Mouse (Mus musculus): ENCODE measurements around the gene Mccc2.
"Not testable (repeated sequence)": the region's sequence is repeated elsewhere in the genome, so short reads cannot be mapped to it uniquely, and the experiment has no call there.

The Mccc2 gene

DNA sequence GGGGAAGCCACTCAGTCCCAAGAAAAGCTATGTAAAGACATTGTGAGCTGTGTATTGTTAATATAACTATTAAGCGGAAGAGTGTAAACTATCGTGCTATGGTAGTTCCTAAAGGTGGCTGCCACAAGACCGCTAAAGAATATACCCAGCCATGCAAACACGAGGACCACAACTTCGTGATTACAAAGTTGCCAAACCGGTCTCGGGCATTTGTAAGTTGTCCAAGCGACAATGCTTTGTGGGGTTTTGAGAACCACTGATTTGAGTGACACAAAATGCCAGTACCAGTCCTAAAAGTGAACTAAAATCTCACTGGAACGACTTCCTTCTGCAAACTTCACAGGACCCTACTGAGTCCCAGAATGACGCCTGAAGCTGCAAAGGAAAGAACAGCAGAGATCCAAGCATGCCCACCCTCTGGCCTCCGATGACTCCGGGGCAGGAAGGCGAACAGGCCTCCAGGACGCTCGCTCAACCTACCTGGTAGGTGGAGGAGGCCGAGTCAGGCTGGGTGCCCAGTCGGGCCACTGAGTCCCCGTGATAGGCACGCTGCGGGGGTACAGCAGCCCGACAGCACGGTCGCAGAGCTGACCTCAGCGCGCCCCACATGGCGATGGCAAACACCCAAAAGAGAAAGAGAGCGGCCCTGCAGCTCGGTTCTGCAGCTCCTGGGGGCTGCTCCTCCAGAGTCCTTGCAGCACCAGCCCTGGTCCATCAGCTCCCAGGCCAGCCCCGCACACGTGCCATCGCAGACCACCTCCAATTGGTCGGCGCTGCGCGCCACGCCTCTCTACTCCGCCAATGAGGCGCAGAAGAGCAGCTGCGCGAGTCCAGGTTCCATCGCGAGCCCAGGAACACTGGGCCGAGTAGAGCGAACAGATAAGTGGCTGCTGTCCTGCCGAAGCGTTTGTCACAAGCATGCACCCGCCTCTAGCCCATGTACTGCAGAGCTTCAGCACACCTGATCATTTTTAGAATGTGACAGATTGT, at the start of gene Mccc2:
Mccc2 (minus strand) TSS at position 734 of the 990 bp plus-strand sequence.
- in situ Hi-C loops (cut with MseI, MboI) = no loop called here

DNA sequence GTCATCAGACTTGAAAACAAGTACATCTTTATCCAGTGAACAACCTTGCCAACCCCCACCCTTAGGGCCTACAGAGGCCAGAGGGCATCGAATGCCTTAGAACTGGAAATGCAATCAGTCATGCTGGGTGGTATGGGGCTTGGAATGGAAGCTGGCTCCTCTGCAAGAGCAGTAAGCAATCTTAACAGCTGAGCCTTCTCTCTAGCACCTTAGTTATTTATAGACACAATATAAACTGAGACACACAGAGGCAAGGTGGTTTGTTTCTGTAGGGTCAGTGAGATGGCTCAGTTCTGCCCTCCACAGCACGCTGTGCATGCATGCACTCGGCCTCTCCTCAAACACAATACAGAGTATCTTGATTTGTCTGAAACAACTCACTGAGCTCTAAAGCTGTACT, 48.5 kb upstream of the Mccc2 start:
- in situ Hi-C loops (cut with MseI, MboI) = no loop called here

DNA sequence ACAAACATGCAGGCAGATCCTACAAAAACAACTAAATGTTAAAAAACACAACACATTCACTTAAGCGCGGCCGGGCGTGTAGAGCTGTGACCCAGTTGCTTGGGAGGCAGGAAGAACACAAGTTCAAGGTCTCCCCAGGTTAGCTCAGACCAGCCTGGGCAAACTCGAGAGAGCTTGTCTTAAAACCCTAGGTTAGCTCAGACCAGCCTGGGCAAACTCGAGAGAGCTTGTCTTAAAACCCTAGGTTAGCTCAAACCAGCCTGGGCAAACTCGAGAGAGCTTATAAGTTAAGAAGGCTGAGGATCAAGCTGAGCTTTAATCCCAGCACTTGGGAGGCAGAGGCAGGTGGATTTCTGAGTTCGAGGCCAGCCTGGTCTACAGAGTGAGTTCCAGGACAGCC, 42.3 kb upstream of the Mccc2 start:
- in situ Hi-C loops (cut with MseI, MboI) = not testable (repeated sequence)

DNA sequence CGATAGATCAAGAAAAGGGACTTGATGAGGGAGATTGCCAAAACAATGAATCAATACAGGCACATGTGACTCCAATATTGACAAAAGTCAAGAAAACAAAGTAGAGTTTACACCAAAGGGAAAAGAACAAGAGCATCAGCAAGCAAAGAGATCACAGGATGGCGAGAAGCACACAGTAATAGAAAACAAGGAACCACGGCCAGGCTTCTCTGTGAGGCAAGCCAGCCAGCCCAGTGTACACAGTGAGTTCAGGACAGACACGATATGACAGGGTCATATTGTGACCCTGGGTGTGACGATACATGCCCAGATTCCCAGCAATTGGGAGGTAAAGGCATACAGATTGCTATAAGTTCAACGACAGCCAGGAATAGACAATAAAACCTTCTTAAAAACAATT, 10.6 kb upstream of the Mccc2 start:
- in situ Hi-C loops (cut with MseI, MboI) = no loop called here

DNA sequence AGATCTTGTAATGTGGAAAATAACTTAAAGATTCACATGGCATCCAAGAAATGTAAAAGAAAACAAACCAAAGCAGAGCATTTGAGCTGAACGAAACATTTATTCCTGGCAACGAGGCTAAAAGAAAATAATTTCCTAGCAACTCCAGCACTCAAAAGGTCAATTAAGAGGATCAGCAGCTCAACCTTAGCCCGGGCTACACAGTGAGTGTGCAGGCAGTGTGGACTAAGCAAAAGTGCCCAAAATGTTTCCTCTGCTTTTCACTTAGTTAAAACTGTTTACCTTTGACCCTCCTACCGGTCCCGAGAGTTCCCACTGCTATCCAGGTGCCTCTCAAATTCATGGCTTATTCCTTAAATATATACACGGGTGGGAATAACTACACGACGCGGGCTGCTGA, 1.5 kb upstream of the Mccc2 start:
- in situ Hi-C loops (cut with MseI, MboI) = no loop called here

DNA sequence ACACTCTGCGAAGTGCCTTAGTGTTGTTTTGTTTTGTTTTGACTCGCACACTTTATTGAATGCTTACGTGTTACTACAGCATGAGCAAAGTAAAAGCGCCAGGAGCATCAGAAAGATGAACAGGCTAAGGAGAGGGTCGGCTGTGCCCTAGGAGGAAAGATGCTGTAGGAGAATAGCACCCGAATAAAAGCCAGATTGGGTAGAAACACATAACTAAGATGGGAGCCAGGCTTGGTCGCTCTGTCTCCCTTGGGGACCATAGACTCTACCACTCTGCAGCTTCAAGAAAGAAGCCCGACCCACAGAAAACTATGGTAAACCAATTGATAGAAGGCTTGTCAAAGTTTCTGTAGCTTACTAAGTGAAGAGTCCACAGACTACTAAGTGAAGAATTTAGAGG, 498 bp upstream of the Mccc2 start:
- in situ Hi-C loops (cut with MseI, MboI) = no loop called here

DNA sequence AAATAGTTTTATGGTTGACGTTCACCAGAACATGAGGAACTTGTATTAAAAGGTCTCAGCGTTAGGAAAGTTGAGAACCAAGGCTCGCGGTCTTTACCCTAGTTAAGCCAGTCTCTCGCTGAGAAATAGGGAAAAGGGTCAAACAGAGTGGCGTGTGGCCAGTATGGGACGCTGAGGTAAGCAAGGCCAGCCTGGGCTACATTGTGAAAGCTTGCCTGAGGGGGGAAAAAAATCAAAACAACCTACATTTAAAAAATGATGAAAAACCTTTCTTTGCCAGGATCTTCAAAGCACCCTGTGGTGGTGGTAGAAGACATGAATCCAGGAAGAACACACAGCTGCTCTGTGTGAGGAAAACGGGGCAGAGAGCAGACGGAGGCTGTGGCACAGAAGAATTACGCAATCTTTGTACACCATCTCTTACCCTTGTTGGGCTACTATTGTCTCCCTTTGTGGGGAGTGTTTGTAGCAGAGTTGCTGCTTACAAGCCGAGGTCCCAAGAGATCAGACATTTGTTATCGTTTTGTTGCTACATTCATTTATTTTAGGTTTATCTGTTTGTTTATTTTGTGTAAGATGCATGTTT, 9.4 kb downstream of the Mccc2 start:
- in situ Hi-C loops (cut with MseI, MboI) = no loop called here

DNA sequence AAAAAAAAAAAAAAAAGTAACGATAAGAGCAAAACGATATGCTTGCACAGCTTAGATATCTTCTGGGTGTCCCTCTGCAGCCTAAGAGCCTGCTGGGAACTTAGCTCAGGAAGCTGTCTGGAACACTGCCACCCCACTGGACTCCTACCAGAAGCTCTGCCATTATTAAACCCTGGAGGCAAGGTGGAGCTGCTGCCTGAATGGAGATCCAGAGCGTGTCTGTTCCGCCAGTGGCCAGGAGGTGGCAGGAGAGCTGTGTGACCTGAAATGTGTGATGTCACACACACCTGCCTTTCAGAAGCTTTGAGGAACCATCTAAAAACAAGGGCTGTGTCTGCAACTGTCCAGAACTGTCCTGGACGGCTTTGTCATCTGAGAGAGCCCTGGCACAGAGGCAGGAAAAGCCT, 13.6 kb downstream of the Mccc2 start:
- in situ Hi-C loops (cut with MseI, MboI) = no loop called here

DNA sequence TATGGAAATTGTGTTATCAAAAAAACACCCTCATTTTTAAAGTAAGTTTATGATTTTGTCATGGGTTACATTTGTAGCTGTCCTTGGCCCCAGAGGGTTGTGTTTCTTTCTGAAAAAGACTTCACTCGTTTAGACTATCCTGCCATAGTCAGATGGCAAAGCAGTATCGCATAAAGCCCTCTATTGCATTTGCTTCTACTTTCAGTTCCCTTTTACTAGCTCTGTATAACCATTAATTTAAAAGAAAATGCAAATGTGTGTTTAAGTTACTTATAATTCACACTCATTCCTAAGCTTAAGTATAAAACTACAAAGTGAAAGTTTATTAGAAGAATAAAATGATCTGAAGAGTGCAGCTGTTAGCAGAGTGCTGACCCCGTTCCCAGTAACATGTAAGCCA, 16.4 kb downstream of the Mccc2 start:
- in situ Hi-C loops (cut with MseI, MboI) = no loop called here

DNA sequence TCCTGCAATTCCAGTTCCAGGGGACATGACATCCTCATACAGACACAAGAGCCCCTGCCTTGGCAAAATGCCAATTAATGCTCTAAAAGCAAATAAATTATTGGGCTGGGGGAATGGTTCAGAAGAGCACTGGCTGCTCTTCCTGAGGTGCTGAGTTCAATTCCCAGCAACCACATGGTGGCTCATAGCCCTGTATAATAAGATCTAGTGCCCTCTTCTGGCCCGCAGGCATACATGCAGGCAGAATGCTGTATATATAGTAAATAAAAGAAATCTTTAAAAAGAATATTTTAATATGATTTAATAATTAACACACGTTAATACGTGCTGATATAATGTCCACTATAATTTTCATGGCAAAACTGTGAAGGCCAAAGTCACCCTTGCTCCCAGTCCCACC, 17.3 kb downstream of the Mccc2 start:
- in situ Hi-C loops (cut with MseI, MboI) = no loop called here

DNA sequence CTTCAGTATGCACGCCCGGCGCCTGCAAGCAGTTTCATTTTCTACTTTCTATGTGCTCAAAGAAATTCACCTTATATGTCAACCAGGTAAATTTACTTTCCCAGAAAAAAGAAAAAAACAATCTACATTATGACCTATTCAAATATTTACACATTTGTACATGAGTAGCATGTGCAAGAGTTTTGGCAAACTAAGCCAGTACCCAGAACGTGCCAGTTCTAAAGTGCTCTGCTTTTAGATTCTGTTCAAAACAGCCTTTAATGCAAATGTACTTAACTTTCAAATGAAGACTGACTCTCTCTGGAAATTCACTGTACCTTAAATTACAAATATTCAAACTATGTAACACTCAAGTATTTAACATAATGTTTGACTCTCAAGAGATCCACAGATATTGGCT, 25.8 kb downstream of the Mccc2 start:
- in situ Hi-C loops (cut with MseI, MboI) = no loop called here

DNA sequence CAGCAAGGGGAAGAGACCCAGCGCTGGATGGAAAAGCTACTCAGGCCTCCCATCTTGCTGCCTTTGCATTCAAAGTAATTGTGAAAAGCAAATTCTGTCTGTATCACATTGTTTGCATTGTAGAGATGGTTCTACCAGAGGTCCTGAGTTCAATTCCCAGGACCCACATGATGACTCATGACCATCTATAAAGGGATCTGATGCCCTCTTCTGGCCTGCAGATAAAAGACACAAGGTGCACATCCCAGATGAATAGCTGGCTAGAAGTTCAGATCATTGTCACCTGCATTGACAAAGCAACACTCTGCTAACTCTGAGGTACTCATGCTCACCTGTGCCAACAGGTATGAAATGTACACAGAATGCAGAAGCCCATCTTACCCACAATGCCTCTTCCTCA, 32.1 kb downstream of the Mccc2 start:
- in situ Hi-C loops (cut with MseI, MboI) = no loop called here

DNA sequence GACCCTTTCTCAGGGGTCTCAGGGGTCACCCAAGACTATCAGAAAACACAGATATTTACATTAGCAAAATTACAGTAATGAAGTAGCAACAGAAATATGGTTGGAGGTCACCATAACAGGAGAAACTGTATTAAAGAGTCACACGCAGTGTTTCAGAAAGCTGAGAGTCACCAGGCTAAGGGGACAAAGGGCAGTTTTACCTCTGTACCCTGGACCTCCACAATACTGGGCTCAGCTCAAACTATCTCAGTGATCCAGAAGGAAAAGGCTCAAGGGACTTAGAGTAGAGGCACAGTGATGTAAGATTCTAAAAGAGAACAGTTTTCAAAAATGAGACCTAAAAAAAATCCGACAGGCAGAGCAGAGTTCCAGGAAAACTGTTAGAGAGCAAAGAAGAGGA, 36.0 kb downstream of the Mccc2 start:
- in situ Hi-C loops (cut with MseI, MboI) = no loop called here

DNA sequence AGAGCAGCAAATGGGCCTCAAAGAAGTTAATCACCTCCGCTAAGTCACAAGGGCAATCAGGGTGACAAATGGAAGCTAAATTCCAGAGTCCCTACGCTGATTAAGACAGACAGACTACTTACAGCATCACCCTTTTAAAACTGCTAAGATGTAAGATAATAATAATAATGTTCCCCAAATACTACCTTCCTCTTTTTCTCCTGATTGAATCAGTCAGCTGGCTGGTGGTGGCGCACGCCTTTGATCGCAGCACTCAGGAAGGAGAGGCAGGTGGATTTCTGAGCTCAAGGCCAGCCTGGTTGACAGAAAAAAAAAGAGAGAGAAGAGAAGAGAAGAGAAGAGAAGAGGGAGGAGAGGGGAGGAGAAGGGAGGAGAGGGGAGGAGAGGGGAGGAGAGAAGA, 45.4 kb downstream of the Mccc2 start:
- in situ Hi-C loops (cut with MseI, MboI) = no loop called here

DNA sequence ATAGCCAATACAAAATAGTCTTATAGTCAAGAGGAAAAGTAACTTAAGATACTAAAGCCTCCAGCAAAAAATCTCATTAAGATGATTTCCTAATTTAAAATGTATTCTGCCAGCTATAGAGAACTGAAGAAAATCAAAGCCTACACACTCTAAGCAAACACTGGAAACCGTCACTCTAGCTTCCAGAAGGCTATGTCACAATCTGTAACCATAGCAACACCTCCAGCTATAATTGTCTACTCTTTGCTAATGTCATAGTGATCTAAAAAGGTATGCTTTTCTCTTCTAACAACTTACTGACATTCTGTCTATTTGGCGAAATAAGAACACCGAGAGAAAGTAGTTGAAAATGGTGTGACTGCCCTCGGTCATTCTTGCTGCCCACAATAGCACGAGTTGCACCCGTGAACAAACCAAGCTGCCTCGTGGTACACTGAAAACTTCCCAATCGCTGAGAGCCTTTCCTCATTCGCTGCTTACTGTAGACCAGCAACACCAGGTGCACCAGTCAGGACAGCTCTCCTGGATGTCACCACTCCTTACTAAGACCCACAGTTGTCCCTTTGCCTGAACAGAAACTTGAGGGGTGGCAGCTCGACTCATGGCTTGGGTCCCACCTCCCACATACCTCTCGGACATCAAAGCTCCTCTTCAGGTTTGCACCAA, 48.3 kb downstream of the Mccc2 start:
- in situ Hi-C loops (cut with MseI, MboI) = no loop called here

DNA sequence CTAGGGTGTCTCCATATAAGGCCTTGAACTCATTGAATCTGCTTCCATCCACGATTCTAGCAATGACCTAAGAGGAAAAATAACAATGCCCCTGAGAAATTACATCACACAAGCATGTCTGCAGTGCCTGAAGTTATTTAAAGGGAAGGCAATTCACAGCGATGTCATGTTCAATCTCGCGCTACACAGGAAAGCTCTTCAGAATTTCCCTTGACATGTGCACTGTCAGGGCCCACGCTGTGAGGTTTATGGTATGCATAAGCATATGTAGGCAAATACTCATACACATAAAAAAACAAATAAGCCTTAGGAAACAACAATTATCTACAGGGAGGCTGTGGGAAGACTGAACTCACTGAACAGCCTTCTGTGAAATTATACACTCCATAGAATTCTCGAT, 51.6 kb downstream of the Mccc2 start:
- in situ Hi-C loops (cut with MseI, MboI) = no loop called here

DNA sequence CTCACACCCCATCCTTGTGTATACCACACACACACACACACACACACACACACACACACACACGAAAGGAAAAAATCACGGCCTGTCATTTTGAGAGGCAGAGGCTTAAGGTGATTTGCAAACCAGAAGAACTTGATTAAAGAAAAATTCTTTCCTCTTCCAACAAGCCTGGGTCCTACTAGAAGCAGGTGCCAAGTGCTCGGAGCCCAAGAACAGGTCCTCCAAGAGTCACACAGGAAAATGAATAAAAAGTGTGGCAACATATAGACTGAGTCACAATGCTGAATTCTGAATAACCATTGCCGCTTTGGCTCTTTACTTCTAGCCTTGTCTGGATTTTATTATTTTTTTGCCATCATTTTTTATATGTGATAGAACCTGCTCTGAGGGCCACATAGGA, 53.8 kb downstream of the Mccc2 start:
- in situ Hi-C loops (cut with MseI, MboI) = no loop called here

DNA sequence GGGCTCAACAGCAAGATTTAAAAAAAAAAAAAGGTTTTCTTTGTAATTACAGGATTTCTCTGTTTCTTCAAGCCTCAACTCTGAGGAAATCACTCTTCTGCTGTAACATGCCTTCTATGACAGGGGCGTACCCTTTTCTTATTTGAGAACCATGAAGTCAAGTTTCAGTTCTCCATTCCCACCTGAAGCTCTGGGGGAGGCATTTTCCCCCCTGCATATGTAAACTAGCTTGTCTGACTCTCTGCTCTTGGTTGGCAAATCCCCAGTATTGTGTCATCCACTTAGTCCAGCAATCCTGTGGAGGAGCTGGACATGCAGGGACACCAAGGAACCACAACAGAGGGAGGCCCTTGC, 59.9 kb downstream of the Mccc2 start:
- in situ Hi-C loops (cut with MseI, MboI) = no loop called here

DNA sequence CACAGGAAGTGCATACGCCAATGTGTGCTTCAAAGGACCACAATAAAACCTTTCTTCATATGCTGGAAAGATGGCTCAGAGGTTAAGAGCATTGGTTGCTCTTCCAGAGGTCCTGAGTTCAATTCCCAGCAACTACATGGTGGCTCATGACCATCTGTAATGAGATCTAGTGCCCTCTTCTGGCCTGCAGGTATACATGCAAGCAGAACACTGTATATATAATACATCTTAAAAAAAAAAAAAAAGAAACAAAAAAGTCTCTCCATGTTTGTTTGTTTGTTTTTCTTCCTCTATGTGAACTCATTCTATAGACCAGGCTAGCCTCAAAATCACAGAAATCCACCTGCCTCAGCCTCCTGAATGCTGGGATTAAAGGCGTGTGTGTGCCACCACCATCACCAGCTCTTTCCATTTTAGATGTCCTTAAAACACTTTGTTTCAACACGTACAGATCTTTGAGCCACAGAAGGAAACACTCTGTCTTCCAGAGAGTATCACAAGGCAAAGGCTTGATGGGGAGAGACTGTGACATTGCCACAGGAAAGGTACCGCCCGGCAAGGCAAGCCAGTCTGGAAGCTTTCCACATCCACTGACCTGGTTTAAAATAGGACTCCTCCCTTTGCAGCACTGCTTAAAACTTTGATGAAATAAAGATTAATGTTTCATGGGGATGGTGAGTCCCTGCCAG, 60.4 kb downstream of the Mccc2 start:
- in situ Hi-C loops (cut with MseI, MboI) = no loop called here

DNA sequence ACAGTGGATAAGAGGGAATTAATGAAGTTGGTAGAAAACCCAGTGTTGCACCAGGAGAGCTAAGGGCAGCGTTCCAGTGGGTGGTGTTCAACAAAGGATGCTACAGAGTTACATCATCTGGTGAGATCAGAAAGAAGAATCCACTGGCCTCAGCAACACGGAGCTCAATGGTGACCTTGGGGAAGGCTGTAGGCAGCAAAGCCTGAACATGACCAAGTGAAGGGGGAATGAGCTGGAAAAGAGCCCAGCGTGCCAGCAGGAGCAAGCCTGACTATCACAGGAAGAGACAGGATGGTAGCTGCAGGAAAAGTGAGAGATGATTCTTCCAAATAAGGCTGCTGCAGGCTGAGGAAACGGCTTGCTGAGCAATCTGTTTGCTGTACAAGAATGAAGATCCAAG, 68.0 kb downstream of the Mccc2 start:
- in situ Hi-C loops (cut with MseI, MboI) = no loop called here

DNA sequence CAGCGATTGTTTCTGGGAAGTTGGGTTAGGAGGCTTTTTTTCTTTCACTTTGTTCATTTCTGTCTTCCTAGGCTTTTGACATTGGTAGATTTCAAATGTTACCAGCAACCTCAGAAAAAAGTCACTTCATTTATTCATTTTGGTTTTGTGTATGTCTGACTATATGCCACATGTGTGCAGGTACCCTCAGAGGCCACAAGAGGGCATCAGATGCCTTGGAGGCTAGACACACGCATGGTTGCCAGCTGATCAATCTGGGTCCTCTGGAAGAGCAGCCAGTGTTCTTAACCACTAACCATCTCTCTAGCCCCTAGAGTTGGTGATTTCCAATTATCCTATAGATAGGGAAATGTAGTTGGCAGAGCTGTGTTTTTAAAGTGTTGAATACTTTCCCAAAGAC, 71.9 kb downstream of the Mccc2 start:
- in situ Hi-C loops (cut with MseI, MboI) = no loop called here

DNA sequence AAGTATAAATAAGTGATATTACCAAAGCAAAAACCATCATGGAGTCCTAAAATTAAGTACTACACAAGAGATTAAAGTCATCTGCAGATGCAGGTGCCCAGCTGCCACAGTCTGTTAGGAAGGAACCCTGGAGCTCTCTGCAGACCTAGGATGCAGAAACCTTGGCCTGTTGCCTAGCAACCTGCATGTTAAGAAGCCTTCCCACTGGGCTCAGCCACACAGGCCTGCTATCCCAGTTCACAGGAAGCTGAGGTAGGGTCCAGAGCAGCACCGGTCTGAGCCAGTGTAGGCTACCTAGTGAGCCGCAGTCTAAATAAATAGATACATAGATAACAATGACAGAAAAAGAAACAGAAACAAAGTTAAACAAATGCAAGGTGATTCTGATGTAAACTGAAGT, 74.8 kb downstream of the Mccc2 start:
- in situ Hi-C loops (cut with MseI, MboI) = no loop called here
